Mouse (Mus musculus): Measurements from ENCODE around the gene Pak1.
A peak's percentile ranks its signal among the peaks of the same experiment; 100 is the strongest.

Gene Pak1

DNA sequence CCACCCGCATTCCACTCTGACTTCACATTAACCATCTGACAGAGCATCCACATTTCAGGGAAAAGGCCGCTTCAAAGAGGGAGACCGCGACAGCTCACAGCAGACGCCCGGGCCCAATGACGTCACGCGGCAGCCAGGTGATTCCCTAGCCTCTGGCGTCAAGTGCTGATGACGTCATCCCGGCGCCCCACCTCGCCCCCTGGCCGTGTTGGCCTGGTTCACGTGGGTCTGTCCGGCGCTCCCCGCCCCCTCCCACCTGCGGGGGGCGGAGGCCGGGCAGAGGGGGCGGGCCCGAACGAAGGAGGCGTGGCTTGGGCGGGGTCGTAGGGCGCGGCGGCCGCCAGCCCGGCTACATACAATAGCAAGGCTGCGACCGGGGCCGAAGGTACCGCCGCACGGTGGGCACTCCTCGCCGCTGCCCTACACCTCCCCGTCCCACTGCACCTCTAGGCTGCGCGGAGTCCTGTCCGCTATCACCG lies at the start of gene Pak1:
Gene Pak1 (plus strand): TSS at position 352 of the 479 bp plus-strand sequence.
- DNase-seq (ENCODE audit: low read depth, low spot score), result peak; percentile 54

DNA sequence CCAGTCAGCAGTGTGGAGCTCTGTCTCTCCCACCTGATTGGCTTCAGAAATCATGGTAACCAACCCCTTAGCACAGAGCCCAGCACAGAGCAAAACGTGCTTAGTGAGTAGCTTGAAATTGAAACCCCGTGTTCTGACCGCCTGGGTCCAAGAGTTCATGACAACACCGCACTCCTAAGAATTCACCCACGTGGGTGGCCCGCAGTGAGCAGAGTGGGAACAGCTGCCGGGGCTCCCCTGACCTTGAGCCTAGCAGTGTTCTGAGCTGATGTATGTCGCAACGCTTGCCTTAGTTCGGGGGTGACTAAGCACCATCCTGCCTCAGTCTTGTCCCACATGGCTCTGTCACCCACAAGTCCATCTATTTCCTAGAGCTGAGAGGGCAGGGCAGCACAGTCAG lies 47.4 kb upstream of the Pak1 start:
- DNase-seq (ENCODE audit: low read depth, low spot score), result no peak

DNA sequence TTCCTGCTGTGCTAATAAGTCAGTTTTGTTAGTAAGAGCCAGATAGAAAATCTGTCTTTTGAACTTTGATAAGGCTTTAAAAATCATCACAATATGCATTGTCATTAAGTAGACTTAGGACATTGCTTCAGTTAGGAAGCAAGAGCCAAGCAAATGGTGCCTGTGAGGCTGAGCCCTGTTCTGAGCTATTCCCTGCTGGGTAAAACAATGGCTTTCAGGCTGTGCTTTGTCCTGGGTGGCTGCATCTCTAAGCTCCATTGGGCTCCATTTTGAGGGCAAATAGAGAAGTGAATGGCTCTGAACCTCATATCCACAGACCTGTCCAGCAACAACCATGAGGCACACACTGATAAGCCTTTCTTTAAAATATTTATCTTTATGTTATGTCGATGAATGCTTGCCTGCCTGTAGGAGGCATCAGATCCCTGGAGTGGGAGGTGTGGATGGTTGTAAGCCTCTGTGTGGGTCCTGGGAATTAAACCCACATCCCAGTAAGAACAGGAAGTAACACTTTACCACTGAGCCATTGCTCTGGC lies 46.5 kb upstream of the Pak1 start:
- DNase-seq (ENCODE audit: low read depth, low spot score), result no peak

DNA sequence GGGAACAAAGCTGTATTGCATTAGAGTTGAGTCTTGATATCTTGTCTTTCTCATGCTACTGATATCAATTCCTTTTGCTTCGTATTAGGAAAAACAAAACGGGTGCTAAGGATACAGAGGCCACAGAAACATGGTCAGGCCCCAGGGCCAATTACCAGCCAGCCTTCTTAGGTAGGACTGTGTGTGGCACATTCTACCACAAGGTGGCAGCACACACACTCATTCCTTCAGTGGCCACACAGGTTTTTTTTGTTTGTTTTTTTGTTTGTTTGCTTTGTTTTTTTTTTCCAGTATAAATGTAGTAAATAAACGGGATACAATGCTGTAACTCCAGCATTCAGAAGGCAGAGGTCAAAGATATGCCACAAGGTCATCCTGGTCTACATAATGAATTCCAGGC lies 43.0 kb upstream of the Pak1 start:
- no peak for DNase-seq (ENCODE audit: low read depth, low spot score)

DNA sequence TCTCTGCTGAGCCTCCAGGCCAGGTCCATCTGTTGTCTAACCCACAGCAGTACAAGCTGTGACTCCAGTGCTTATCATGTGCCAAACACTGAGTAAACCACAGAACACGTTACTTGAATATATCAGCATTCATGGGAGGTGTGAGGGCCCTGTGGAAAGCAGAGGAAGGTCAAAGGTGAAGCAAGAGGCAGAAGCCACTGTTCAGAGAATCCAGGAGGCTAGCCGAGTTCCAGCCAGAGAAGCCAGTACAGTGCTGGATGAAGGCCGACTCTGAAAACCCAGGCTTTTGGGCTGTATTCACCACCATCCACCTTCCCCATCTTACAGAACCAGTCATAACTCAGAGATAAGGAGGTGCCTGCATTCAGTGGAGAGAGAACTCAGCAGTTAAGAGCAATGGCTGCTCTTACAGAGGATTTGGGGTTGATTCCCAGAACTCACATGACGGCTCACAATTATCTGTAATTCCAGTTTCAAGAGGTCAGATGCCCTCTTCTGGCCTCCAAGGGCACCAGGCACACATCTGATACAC lies 41.1 kb upstream of the Pak1 start:
- no peak for DNase-seq (ENCODE audit: low read depth, low spot score)

DNA sequence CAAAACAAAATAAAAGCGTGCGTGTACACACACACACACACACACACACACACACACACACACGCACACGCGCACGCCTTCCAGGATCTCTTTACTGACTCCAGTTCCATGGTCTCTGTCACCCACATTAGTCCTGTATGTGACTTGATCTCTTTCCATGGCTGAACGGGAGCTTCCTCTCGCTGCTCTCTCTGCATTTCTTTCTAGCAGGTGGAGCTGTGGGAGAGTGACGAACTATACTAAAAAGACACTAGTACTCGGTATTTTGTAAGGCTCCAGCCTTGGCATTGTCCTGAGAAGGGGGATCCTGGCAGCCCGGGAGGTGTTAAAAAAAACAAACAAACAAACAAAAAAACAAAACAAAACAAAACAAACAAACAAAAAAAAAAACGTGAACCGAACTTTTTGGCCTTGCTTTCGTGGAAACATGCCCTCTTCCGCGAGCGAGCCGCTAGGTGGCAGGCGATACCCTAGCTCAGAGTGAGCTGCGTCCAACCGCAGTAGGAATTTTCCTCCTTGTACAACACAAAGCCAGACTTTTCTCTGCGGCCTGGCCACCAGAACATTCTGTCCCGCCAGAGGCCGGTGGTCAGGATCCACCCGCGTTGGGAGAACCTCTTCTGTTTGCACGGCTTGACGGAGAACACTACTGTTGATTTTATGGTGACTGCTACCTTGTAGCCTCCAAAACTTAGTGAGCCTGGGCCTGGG lies 40.4 kb upstream of the Pak1 start:
- peak; percentile 72 for DNase-seq (ENCODE audit: low read depth, low spot score)

DNA sequence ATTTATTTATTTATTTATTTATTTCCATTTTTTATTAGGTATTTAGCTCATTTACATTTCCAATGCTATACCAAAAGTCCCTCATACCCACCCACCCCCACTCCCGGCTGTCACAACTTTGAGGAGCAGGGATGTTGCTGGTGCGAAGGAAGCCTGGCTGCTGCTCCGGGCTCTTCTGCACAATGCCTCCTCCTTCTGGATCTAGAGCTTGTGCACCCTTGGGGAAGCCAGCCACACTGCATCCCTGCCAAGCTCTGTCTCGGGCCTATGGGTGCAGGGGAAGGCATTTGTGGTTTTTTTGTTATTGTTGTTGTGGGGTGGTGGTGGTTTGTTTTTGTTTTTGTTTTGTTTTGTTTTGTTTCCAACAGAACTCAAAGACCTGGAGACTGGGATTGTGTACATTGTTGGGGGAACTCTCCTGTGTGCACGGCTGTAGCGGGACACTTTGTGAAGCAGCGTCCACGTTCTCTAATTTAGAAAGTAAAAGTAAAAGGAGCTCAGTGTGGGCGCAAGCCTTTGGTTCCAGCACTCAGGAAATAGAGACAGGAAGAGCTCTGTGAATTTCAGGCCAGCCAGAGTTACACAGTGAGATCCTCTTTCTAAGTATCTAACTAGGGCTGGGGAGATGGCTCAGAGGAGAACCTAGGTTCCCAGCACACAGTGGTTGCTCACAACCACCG lies 39.7 kb upstream of the Pak1 start:
- DNase-seq (ENCODE audit: low read depth, low spot score), result peak; percentile 47

DNA sequence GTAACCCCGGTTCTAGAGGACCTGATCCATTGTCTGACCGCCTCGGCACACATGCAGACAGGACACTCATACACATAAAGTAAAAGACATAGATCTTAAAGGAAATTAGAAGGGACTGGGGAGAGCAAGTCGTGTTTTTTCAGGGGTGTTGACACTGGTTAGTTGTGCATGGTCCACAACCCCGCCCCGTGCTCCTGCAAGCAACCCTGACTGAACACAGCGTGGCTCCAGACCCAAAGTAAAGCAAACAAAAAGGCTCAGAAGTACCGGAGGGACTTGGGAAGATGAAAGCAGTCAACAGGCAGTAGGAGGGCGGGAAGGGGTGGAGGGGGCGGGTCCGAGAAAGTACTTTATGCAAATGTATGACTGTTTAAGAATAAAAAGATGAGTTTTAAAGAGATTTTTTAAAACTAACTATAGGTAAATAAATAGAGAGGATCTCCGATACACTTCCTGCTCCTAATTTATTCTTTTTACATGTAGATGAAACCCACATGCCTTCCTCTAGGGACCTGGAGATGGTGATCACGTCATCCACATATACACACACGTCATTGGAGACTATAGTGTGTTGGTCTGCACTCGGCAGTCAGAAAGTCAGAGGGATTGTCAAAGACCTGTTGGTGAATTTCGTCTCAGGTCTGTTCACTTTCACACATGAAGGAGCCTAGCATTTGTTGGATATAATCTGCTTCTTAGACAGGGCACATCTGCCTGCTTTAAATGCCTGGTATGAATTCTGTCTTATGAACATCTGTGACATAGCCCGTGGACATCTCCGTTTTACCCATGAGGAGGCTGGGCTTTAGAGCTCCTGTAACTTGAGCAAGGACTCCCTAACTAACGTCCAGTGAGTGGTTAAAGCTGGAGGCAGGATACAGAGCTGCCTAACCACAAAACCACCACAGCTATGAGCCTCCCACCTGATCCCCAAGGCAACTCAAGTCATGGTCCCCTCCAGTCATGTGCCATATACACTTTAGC lies 38.8 kb upstream of the Pak1 start:
- DNase-seq (ENCODE audit: low read depth, low spot score), result no peak

DNA sequence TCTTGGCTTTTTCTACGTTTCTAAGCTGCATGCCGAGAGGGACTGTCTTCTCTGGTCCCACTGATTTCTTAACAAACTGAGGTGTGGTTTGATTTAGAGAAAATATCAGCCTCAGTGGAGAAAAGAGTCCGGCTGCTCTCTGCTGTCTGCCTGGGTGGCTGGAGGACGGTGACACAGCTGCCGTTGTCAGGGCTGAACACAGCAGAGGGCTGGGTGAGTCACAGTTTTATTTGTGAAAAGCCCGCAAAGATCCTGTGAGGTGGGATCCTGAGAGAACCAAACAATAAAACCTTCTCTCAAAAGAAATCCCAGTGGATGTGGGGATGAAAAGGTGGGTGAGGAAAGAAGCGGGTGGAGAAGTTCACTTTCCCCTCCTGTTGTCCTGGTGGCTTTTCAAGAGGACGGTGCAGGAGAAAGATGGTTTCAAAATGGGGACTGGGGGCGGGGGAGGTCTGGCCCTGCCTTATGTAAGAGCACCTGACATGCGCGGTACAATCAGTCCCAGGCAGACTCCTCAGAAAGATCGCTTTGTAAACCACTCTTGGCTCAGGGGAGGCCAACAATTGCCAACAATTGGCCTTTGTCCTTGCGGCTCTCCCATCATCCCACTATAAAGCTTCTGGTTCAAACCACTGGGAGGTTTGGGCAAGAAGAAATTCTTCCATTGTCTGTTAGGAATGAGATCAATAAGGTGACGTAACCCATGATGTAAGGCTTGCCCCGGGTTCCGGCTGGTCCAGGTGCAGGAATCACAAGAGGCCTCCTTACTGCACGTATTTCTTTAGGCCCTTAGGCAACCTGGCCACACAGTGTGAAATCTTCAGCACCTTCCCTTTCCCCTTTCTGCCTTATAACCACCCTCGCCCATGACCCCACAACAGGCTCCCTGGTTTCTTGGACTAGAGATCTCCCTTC lies 31.1 kb upstream of the Pak1 start:
- peak; percentile 89 for DNase-seq (ENCODE audit: low read depth, low spot score)

DNA sequence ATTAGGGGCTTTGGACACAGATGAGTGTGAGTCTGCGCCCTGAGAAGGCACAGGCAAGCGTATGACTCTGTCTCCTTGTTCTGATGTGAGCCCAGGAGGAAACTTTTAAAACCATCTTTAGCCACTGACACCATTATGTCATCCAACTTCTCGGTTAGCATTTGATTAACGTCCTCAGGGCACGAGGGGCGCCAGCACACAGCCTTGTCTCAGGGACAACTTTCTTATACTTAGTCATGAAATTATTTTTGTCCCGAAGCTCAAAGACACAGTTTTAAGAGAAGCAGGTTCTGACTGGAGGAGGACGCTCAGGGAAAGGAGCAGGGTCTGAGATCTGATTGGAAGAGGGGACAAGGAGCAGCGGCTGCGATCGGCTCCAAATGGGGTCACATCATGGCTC lies 23.8 kb upstream of the Pak1 start:
- DNase-seq (ENCODE audit: low read depth, low spot score), result no peak

DNA sequence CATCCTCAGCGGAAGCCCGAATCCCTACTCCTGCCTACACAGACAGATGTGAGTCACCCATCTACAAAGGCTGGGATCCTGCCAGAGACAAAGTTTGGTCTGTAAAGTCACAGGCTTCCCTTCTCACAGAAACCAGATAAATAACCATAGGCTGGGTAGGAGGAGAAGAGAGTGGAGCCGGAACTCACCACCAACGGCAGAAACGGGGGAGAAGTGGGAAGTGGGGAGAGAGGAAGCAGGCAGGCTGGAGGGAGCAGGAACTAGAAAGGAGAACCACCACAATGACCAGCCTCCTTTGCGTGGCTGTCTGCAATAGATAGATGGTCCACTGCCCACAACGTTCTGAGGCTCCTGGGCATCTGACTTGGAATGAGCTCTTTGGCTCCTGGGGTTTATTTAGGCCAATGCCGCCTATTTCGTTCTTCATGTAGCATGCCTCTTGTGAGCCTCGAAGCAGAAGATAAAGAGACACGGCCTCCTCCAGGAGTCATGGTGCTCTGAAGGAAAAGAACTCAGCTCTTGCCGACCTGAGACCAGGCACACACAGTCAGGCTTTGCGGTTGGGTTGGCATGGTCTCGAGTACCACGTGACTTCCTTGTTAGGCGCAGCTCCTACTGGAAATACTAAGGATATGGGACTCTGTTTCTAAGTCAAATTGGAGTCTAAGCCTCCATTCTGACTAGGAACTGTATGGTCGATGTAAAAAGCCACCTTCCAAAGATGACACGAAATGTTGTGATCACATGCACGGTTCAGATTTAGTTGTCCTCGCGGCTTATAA lies 23.0 kb upstream of the Pak1 start:
- peak; percentile 85 for DNase-seq (ENCODE audit: low read depth, low spot score)

DNA sequence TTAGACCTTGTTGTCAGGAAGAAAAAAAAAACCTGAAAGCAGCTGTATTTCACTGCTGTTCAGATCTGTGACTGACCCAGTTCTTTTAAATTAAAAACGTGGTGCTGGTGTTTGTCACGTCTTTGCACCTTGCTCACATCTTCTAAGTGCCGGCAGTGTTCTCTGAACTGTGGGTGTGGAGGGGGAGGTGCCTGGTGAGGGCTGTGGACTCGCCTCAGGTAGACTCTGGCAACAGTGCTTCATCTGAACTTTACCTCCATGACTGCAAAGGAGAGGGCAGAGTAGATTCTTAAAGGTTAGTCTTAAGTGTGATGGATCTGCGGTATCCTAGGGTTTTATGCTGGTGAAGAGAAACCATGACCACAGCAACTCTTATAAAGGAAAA lies 22.4 kb upstream of the Pak1 start:
- DNase-seq (ENCODE audit: low read depth, low spot score), result no peak

DNA sequence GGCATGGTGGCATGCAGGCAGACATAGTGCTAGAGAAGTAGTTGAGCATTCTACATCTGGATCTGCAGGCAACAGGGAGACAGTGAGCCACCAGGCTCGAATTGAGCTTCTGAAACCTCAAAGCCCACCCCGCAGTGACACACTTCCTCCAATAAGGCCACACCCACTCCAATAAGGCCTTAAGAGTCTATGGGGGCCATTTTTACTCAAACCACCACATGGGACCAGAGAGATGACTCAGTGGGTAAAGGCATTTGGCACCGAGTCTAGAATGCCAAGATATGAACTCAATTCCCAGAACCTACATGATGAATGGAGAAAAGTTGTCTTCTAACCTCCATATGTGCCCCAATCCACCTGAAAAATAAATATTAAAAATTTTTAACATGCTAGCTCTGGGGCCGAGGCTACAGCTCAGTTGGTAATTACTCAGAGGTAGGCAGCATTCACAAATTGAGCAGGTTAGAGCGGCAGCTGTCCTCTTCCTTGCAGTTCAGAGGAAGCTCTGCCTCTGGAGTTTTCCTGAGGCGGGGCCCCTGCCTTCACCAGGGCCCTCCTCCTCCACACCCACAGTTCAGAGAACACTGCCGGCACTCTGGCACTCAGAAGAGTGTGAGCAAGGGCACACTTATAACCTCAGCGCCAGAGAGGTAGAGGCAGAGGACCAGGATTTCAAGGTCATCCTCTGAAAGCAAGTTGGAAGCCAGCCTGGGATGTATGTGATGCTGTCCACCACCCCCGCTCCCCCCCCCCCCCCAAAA lies 21.8 kb upstream of the Pak1 start:
- no peak for DNase-seq (ENCODE audit: low read depth, low spot score)

DNA sequence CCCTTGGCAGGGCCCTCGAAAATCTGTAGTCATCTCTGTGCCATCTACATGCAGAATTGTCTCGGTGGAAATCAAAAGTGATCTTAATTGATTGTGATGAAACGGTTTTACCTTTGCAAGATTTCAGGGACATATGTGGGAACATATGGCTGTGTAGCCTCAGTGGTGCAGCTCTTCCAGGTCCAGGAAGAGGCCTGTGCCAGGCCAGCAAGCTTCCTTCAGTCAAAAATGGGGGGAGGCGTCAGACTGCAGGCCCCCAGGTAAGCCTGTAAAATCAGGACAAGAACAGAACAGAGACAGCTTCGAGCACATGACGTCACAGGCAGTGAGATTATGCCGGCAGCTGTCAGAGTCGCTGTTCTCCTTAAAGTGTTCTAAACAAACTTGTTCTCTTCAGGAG lies 20.5 kb upstream of the Pak1 start:
- peak; percentile 57 for DNase-seq (ENCODE audit: low read depth, low spot score)

DNA sequence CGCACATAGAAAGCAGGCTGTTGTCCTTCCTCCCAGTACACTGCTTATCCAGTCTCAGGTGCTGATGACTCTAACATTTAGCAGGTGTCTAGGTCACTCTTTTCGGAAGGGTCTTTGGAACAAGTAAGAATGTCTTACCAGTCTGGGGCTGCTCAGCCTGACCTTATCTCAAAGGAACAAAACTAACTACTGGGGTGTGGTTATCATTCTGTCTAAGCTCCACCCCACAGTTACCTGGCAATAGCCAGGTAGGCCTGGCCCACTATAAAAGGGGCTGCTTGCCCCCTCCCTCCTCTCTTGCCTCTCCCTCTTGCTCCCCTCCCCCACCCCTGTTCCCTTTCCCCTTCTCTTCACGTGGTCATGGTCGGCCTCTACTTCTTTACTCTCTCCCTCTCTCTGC lies 19.3 kb upstream of the Pak1 start:
- DNase-seq (ENCODE audit: low read depth, low spot score), result no peak

DNA sequence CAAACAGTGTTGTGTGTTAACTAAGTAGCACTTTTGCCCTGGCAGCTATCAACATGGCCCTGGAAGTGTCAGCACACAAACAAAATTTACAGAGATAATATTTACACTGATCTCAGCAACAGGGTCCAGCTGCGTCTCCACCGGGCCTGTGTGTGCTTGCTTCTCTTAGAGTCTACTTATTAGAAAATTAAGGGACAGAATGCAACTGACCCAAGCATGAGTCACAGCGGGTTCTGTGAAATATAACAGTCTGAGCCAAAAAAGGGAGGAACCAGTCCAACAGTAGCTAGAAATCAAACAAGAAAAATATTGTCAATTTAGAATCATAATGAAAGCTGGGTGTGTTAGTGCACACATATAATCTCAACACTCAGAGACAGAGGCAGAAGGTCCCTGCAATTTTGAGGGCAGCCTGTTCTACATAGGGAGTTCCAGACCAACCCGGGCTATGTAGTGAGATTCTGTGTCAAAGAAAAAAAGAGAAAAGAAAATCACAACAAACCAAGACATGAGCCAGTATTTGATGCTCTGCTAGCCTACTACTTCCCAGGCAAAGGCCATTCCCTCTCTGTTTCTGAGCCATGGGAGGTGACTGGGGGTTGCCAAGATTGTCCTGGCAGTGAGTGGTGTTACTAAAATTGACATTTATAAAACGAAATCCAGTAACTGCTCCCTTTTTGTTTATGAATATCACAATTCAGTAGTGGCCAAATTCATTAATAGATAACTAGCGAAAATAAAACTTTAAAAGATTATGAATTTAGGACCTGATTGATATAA lies 17.3 kb upstream of the Pak1 start:
- no peak for DNase-seq (ENCODE audit: low read depth, low spot score)

DNA sequence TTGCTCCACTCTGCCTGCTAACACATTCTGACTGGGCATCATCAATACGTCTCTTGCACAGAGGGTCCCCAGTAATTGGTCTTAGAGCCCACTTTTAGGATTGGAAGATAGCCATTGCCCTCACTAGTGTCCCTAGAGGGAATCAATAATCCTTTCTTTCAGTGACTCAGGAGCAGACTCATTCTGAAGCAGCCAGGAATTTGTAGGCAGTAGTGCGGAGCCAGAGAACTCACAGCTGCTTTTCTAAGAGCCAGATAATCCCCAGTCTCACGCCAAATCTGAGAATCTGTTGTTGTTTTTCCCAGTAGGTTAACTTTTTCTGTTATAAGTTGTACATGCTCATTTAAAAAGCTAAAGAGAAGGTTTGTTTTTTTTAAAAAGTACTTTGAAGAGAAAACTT lies 13.0 kb upstream of the Pak1 start:
- DNase-seq (ENCODE audit: low read depth, low spot score), result no peak

DNA sequence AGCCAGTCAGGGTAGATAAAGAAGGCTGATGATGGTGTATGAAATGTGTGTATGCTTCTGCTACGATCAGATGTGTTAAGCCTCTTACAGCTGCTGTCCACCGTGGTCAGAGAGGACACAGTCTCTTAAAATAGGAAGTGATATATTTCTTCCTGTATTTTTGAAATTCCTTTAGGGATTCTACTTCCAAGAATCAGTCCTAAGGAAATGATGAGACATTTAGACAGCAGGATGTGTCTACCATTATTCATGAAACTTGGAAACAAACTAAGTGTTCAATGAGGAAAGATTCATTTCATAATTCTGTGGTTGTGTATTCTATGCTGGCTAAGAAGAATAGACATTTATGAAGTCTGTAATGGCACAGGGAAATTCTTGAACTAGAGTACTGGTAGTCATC lies 12.4 kb upstream of the Pak1 start:
- DNase-seq (ENCODE audit: low read depth, low spot score), result no peak
